Mouse (Mus musculus) right cerebral cortex, postnatal 14 days (tissue): ENCODE measurements around the gene Ints5.
"Not testable (repeated sequence)": the region's sequence is repeated elsewhere in the genome, so short reads cannot be mapped to it uniquely, and the experiment has no call there.

Experiments used
- DNase-seq: peaks from one replicate; pipeline ENCODE4 v3.0.0; 2022

Ints5 gene

GRCm38 (mm10) chr19:8892829-8893766 is at the start of gene Ints5:
Gene Ints5, plus strand, starts transcription at chr19:8893005.
- DNase-seq: peak; percentile 81

GRCm38 (mm10) chr19:8844371-8845129 is 48.3 kb upstream of the Ints5 start:
- DNase-seq: peak; percentile 87

GRCm38 (mm10) chr19:8848356-8848755 is 44.4 kb upstream of the Ints5 start:
- no peak for DNase-seq

- DNase-seq: no peak
These were observed 42.4 kb upstream of the Ints5 start, which contains the start of gene Lrrn4cl for GRCm38 (mm10) chr19:8850402-8850901. Gene Lrrn4cl, plus strand, starts transcription at chr19:8850768.

GRCm38 (mm10) chr19:8851639-8852038 is 41.2 kb upstream of the Ints5 start:
- no peak for DNase-seq

- no peak for DNase-seq
These were observed 40.4 kb upstream of the Ints5 start for GRCm38 (mm10) chr19:8852236-8852928.

GRCm38 (mm10) chr19:8853117-8853516 is 39.7 kb upstream of the Ints5 start:
- no peak for DNase-seq

- DNase-seq: peak; percentile 58
These were observed 35.1 kb upstream of the Ints5 start for GRCm38 (mm10) chr19:8857689-8858088.

- no peak for DNase-seq
These were observed 33.8 kb upstream of the Ints5 start for GRCm38 (mm10) chr19:8859018-8859417.

- DNase-seq: no peak
These were observed 28.5 kb upstream of the Ints5 start for GRCm38 (mm10) chr19:8864265-8864664.

GRCm38 (mm10) chr19:8870381-8870780 is 22.4 kb upstream of the Ints5 start:
- DNase-seq: not testable (repeated sequence)

- no peak for DNase-seq
These were observed 22.0 kb upstream of the Ints5 start for GRCm38 (mm10) chr19:8870838-8871237.

- DNase-seq: peak; percentile 93
These were observed 21.3 kb upstream of the Ints5 start, which contains the start of gene Ubxn1 for GRCm38 (mm10) chr19:8871267-8872186. Gene Ubxn1, plus strand, starts transcription at chr19:8871496.

- no peak for DNase-seq
These were observed 20.5 kb upstream of the Ints5 start for GRCm38 (mm10) chr19:8872266-8872840.

GRCm38 (mm10) chr19:8875031-8875430 is 17.8 kb upstream of the Ints5 start:
- no peak for DNase-seq

- peak; percentile 85 for DNase-seq
These were observed 12.3 kb upstream of the Ints5 start, which contains the start of gene Uqcc3 for GRCm38 (mm10) chr19:8880311-8881033. Gene Uqcc3, minus strand, starts transcription at chr19:8880923.

GRCm38 (mm10) chr19:8881034-8881392 is 11.8 kb upstream of the Ints5 start:
- no peak for DNase-seq

GRCm38 (mm10) chr19:8883616-8884015 is 9.2 kb upstream of the Ints5 start, which contains the start of the genes Lbhd1 and Gm49403:
Gene Lbhd1, plus strand, starts transcription at chr19:8883732.
Gene Gm49403, plus strand, starts transcription at chr19:8883930.
- no peak for DNase-seq

GRCm38 (mm10) chr19:8886916-8887584 is 5.8 kb upstream of the Ints5 start:
- no peak for DNase-seq
